Mouse (Mus musculus): ENCODE measurements around the gene Ufc1.

Gene Ufc1

DNA sequence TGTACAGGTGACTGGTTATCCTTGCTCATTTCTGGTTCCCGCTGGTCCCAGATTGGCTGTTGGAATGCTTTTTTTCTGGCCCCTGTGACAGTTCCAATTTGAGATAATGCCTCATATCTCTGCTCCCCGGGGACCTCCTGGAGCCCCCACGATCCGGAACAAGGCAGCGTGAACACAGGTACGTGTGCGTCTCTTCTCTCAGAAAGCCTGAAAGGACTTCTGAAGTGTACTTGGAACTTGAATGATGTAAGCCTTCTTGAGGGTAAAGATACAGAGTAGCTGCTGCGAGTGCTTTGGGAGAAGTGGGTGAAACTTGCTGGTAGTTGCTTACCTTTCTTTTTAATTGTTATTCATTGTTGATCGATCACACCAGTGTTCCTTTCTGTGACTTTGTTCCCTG lies 23.6 kb downstream of the Ufc1 start:
- DNase-seq (ENCODE audit: low spot score in 2 of 2), result no peak

DNA sequence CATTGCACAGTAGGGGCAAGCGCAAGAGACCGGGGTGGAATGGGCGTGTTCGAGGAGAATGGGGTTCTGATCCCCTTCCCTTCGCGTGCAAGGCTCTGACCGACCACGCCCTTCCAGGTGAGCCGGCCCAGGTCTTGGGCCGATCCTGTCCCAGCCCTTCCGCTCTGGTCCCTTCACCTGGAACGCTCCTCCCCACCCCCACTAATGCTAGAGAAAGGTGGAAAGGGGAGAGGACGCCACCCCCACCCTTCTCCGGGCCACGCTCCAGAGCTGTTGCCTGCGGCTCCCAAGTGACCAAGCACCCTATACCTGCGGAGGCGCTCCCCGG lies 24.3 kb downstream of the Ufc1 start:
- DNase-seq (ENCODE audit: low spot score in 2 of 2), result no peak

DNA sequence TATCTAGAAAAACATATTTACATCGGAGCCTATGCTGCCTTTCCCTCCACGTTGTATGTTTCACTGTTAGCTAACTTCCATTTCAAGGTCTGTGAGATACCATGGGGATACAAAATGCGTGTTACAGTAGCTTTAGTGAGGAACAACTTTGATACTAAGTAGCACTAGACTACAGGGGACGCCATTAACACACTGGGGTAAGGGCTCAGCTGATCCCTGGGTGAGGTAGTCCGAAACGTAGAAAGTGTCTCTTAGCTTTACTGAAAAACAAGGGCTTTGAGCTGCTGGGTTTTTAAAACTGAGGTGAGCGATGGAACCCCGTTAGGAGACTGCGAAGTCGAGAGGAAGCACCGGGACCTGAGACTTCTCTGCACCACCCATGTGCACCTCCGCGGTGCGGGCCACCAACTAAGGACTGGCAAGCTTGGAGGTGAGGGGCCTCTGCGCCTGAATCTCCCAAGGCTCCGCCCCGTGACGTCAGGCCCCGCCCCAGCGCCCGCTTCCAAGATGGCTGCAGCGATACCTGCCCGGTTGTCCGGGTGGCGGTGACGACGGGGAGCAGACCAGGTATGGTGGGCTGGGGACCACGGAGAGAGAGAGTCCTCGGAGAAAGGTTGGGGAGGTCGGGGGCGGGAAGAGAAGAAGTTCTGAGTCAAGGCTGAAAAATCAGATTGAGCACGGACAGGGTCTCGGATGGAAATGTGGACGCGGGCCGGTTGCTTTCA lies 24.8 kb downstream of the Ufc1 start, which contains the start of gene B4galt3:
Gene B4galt3, plus strand, starts transcription at position 481 of the 725 bp plus-strand sequence.
- peak; percentile 98 to 99 for DNase-seq (ENCODE audit: low spot score in 2 of 2)

DNA sequence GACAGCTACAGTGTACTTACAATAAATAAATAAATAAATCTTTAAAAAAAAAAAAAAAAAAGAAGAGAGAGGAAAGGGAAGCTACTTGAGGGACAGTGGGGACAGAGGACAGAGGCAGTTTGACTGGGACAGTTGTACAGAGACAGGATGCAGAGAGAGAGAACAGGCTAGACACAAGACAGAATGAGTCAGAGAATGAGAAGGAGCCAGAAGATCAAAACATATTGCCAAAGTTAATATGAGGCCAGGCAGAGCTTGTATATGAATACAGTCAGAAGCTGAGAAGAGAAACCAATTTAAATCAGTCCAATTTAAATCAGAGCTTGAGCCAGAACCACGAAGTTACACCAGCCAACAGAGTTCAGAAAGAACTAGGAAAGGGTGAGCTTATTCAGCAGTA lies 26.5 kb downstream of the Ufc1 start:
- DNase-seq (ENCODE audit: low spot score in 2 of 2), result no peak

DNA sequence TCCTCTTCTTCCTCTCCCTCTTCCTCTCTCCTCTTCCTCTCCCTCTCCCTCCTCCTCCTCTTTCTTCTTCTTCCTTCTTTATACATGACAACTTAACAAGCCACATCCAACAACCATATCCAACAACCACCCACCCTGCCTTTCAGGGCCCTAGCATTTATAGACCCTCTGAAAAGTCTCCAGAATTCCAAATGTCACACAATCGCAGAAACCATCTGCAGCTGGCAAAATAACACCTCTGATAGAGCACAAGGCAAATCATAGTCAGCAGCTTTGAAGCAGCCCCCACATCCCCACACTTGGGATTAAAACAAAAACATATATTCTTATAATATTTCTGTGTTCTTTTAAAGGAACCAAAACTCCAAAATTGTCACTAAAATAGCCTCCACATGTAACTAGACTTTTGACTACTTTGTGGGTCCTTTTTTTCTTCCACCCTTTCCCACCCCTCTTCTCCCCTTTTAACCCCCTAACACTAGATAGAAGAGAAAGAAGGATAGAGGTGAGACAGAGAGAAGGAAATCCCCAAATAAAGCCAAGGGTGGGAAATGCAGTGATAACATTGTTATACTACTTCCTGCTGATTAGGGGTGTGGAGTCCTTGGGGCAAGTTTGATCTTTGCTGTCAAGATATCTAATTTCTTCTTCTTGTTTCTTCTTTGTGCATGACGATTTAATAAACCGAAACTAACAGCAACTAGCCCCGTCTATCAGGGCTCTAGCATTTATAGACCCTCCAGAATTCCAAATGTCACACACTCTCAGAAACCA lies 28.7 kb downstream of the Ufc1 start:
- no peak for DNase-seq (ENCODE audit: low spot score in 2 of 2)

DNA sequence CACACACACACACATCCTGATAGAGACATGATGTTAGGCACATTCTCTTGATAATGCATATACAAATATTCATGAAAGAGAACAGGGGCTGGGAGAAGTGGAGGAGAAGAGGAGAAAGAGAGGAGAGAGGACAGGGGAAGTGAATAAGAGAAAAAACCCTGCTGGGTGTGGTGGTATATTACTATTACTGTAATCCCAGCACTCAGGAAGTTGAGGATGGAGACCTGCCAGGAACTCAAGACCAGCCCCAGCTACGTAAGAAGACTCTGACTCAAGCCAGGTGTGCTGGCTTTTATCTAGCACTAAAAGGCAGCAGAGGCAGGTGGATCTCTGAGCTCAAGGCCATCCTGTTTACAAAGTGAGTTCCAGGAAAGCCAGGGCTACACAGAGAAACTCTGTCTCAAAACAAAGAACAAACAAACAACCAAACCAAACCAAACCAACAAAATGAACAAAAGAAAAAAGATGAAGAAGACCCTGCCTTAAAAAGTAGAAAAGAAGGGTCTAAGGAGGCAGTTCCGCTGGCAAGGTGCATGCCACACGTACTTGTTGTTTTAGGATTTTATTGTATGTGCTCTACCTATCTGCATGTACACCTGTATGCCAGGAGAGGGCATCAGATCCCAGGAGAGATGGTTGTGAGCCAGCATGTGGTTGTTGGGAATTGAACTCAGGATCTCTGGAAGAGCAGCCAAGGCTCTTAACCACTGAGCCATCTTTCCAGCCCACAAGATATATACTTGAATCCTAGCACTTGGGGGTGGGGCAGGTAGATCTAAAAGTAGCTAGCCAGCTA lies 31.0 kb downstream of the Ufc1 start:
- DNase-seq (ENCODE audit: low spot score in 2 of 2), result no peak

DNA sequence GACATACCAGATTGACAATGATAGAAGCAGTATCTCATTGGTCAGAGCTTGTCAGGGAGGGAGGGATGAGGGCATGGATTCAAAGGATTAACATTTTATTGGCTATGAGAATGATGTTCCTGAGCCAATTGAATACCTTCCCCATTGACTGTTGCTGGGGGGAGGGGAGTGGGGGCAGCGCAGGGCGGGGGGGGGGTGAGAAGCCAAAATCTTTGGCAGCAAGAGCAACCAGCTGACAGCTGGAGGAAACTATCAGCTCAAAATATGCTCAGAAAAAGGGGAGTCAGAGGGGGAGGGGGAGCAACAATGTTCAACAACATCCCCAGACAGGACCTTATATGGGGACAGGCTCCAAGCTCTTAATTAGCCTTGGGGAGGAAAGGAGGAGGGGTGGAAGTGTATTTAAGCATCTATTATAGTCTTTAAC lies 31.6 kb downstream of the Ufc1 start:
- DNase-seq (ENCODE audit: low spot score in 2 of 2), result no peak

DNA sequence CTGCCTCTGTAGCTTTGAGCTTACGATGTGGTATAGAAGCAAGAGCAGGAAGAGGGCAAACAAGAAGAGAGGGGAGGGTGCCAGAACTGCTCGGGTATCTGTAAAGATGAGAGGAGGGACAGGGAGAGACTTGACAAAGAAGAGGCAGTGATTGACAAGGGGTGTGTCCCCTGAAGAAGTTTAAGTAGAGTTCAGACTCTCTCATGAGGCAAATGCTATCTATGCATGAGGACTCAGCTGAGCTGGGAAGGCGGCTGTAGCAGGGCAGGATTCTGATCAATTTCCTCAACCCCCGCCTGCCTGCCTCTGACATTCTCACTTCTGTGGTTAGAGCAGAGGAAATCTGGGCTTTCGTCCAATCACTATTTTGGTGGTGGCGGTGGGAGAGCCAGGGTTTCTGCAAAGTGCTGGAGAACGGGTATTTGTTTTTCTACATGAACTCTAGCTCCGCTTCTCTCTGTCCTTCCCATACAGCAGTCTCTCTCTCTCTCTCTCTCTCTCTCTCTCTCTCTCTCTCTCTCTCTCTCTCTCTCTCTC lies 32.2 kb downstream of the Ufc1 start:
- DNase-seq (ENCODE audit: low spot score in 2 of 2), result no peak

DNA sequence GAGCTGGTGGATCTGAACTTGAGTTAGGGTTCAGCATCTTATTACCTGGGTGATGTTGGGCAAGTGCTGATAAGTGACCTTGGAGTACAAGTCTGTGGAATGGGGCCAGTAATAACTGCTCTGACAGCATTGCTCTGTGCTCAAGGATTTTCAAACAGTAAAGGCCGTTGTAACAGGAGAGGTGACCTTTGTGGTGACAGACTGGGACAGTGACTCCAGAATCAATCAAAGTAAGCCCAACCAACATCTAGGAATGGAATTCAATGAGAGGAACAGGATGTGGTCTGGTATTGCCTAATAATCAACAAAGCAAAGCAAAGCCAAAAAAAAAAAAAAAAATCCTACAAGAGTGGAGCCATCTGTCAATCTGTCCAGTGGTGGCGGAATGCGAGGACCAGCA lies 34.5 kb downstream of the Ufc1 start:
- DNase-seq (ENCODE audit: low spot score in 2 of 2), result no peak

DNA sequence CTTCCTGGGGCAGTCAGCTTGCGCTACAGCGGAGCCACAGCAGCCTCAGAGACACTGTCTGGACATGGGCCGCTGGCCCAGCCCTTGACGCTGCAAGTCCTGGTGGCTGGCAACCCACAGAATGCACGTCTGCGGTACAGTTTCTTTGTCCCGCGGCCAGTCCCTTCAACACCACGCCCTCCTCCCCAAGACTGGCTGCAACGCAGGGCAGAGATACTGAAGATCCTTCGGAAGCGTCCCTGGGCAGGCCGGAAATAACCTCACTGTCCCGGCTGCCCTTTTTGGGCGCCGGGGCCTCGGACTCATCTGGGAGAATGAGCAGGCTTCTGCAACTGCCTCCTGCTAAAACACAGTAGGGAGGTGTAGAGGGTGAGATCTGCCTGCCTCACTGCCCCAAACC lies 35.9 kb downstream of the Ufc1 start:
- DNase-seq (ENCODE audit: low spot score in 2 of 2), result no peak

DNA sequence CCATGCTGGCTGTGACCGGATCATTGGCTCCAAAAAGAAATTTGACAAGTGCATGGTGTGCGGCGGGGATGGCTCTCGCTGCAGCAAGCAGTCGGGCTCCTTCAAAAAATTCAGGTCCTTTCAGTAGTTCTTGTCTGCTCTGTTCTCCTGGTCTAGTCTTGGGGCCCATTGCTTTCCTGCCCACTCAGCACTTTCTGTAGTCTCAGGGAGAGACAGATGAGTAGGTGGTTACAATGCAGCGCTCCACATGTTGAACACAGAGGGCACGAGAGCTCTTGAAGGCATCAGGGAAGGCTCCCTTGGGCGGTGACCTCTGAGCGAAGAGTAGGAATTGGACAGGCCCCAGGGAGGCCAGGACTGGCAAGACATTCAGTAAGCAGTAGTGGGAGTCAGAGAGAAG lies 37.0 kb downstream of the Ufc1 start:
- DNase-seq (ENCODE audit: low spot score in 2 of 2), result no peak

DNA sequence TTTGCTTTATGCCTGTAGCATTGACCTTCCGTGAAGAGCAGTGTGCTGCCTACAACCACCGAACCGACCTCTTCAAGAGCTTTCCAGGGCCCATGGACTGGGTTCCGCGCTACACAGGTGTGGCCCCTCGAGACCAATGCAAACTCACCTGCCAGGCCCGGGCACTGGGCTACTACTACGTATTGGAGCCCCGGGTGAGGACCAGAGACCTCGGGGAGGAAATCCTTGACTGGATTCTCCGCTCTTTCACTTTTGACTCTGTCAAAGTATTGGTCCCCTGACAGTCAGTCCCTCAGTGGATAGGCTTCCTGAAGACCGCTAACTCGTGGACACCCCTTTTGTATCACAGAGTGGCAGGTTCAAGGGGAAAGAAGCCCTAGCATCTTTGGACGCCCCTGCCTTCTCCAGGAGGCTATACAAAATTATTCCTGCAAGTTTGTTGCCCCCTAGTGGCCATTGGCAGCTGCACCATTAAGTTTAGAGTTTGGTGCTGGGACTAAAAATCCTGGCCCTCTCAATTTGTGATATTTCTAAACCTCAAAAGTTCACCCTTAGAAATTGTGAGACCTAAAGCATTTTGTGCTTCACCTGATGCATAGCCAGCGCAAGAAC lies 37.8 kb downstream of the Ufc1 start:
- peak in 1 of 2 experiments; percentile 63 for DNase-seq (ENCODE audit: low spot score in 2 of 2)

DNA sequence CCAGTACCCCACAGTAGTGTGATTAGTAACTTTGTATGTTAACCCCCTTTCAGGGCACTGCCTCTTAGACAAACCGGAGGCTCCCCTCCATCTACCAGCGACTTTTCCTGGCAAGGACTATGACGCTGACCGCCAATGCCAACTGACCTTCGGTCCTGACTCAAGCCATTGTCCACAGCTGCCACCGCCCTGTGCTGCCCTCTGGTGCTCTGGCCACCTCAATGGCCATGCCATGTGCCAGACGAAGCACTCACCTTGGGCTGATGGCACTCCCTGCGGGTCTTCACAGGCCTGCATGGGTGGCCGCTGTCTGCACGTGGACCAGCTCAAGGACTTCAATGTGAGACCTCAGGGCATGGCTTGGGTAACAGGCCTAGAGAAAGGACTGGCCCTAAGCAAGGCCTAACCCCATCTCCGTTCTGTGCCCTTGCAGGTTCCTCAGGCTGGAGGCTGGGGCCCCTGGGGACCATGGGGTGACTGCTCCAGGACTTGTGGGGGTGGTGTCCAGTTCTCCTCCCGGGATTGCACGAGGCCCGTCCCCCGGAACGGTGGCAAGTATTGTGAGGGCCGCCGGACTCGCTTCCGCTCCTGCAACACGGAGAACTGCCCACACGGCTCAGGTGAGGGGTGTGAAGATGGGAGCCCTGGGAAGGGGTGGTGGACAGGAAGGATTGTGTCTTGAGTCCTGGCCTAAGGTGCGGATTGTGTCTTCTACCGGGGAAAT lies 38.6 kb downstream of the Ufc1 start:
- no peak for DNase-seq (ENCODE audit: low spot score in 2 of 2)

DNA sequence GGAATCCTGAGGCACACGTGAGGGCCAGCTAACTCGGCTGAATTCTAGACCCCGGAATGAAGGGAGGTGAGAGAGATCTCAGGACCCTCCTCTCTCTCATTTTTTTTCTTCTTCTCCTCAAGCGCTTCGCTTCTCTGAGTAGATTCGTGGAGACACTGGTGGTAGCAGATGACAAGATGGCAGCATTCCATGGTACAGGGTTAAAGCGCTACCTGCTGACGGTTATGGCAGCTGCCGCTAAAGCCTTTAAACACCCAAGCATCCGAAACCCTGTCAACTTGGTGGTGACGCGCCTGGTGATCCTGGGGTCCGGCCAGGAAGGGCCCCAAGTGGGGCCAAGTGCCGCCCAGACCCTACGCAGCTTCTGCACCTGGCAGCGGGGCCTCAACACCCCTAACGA lies 42.4 kb downstream of the Ufc1 start:
- DNase-seq (ENCODE audit: low spot score in 2 of 2), result no peak

DNA sequence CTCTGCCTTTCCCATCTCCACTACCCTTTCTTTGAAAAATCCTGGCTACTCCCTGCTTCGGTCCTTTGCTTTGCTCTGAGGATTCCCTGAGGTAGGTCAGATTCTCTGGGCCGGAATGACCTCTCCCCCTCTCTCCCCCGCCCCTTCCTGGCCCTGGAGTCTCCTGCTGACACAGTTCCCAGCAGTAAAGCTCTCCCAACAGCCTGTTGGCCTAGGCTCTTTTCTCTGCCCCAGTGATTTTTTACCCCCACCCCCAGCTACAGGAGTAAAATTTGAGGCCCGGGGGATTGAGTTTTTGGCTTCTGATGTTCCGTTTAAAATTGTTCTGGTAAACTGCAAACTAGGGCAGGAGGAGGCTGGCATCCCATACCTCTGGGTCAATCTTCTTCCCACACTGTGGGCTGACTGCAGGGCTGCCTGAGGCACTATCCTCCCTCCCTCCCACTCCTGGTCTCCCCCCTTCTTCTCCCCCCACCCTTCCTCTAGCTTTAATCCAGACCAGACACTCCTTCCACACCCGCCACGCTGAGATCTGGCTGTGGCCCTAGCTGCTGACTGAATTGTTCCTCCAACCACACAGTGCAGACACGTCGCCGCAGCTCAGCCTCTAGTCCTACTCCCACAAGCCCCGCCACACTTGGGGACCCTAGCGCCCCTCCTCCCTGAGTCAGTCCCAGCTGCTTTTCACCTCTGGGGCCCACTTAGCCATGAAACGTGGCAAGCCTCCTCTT lies 43.1 kb downstream of the Ufc1 start:
- no peak for DNase-seq (ENCODE audit: low spot score in 2 of 2)

DNA sequence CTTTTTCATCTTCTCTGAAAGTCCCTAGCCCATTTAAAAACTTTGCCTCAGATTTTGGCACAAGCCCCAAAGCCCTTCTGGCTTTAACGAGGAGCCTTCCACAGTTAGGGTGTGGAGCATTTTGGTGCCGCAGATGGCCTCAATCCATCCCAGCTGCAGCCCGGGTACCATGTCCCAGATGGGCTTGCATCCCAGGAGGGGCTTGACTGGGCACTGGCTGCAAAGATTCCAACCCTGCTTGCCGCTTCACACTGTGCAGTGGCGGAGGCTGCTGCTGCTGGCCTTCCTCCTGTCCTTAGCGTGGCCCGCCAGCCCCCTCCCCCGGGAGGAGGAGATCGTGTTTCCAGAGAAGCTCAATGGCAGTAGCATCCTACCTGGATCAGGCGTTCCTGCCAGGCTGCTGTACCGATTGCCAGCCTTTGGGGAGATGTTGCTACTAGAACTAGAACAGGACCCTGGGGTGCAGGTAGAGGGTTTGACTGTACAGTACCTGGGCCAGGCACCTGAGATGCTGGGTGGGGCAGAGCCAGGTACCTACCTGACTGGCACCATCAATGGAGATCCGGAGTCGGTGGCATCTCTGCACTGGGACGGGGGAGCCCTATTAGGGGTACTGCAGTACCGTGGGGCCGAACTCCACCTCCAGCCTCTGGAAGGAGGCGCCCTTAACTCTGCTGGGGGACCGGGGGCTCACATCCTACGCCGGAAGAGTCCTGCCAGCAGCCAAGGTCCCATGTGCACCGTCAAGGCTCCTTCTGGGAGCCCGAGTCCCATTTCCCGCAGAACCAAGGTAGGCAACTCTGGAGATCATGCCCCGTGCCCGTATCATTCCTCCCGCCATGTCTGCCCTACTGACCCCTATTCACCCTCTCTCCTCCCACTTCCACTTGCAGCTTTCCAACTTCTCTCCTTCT lies 43.9 kb downstream of the Ufc1 start, which contains the start of gene Ndufs2:
Gene Ndufs2, minus strand, starts transcription at position 709 of the 914 bp plus-strand sequence.
- DNase-seq (ENCODE audit: low spot score in 2 of 2), result no peak

DNA sequence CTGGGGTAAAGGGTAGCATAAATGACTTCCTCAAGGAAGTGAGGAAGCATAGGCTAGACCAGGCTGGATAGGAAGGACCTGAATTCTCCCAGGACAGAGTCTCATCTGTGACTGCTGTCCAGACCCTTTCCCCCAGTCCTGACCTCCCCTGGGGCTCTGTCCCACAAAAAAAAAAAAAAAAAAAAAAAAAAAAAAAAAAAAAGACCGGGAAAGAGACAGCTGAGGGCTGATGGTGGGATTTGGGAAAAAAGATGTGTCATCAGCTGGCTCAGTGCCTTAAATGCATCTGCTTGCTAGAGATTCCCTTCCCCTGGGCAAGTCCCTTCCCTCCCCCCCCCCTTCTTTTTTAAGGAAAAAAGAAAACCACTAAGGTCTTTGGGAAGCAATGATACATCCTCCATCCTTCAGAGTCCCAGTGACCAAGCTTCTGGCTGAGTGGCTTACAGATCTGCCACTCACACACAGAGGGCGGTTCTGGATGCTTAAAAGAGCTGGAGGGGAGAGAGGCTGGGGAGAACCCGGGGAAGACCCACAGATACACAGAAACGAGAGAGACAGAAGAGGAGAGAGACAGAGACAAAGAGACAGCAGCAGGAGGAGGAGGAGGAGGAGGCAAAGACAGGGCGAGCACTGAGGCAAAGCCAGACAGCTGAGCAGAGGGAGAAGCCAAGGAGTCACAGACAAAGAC lies 44.8 kb downstream of the Ufc1 start, which contains the start of gene Adamts4:
Gene Adamts4, plus strand, starts transcription at position 509 of the 688 bp plus-strand sequence.
- no peak for DNase-seq (ENCODE audit: low spot score in 2 of 2)

DNA sequence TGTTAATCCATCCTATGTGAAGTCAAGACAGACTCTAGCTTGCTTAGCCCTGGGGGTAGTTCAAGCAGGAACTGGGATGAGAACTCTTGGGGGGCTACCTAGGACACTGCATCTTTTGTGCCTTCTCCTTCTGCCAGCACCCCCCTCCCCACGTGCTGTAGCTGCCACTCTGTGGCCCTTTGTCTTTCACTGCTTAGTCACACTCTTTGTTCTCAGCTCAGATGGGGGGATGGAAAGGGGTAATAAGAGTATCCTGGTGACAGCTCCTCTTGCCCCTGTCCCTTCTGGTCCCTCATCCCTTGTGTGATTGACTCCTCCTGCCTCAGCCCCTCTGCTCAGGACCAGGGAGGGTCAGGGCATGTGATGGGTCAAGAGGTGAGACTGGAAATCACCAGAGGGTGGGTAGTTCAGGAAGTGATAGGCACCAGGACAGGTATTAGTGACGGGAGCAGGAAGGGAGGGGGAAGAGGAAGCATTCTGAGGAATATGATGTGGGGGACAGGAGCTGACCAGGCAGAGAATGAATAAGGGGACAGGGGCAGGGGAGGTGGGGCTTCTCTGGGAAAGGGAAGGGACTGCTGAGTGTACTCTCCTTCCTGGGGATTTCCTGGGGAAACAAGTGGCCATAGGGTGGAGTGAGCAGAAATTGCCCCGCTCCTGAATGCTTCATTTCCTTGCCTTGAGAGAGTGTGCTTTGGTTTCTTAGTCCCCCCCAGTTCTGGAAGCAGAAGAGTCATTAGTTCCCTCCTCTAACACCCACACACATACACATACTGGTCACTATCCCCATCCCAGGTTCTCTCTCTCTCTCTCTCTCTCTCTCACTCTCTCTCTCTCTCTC lies 46.2 kb downstream of the Ufc1 start:
- no peak for DNase-seq (ENCODE audit: low spot score in 2 of 2)

Data from spleen, postnatal 14 days (tissue).